Mouse (Mus musculus) heart, embryonic 10.5 days (tissue): ENCODE measurements at regions not wholly inside any gene's neighbourhood (a gene's known extent, or its start where the extent isn't known, plus 50 kb on each side); places are given as distances from the start of the nearest gene placed in this dataset.

Experiments used
- DNase-seq: peaks from one replicate; pipeline ENCODE4 v3.0.0-alpha.2; 2017; ENCODE audit warnings: low spot score
- H3K27ac ChIP-seq: fragments of 300-500 bp; sonication (generic); 2 replicates; pipeline ENCODE4 v1.5.1; 2016; ENCODE audit warnings: mild to moderate bottlenecking
- H3K27me3 ChIP-seq: fragments of 300-500 bp; sonication (generic); 2 replicates; pipeline ENCODE4 v1.6.1; 2016; ENCODE audit warnings: mild to moderate bottlenecking; ENCODE audit not compliant: poor library complexity, insufficient read depth, severe bottlenecking
- H3K36me3 ChIP-seq: fragments of 300-500 bp; sonication (generic); 2 replicates; pipeline ENCODE4 v1.6.1; 2016; ENCODE audit warnings: mild to moderate bottlenecking, moderate library complexity
- H3K4me1 ChIP-seq: fragments of 300-500 bp; sonication (generic); 2 replicates; pipeline ENCODE4 v1.6.1; 2016; ENCODE audit warnings: mild to moderate bottlenecking
- H3K4me3 ChIP-seq: fragments of 300-500 bp; sonication (generic); 2 replicates; pipeline ENCODE4 v1.5.1; 2016; ENCODE audit warnings: mild to moderate bottlenecking, moderate library complexity
- H3K9me3 ChIP-seq: fragments of 300-500 bp; sonication (generic); 2 replicates; pipeline ENCODE4 v1.6.1; 2016; ENCODE audit warnings: mild to moderate bottlenecking, moderate library complexity
- WGBS: fragments of 180-500 bp; shearing (Covaris S2); methylation state at CpG from one replicate; pipeline ENCODE4 v1.1.7; 2016; 5-methylcytosine and 5-hydroxymethylcytosine counted together

- no peak overlapping the region for H3K27ac ChIP-seq
- no peak overlapping the region for H3K4me3 ChIP-seq
- H3K36me3 ChIP-seq: no peaks in the 10 kb centered on the region
- 66% methylated on average over 8 of the region's 8 CpGs for WGBS
- no peak for DNase-seq
- H3K27me3 ChIP-seq: no peaks in the 10 kb centered on the region
- peaks cover 9% of the 10 kb centered on the region; the same call in 1 of the 2 replicates for H3K4me1 ChIP-seq
- H3K9me3 ChIP-seq: no peaks in the 10 kb centered on the region
Observed at GRCm38 (mm10) chr6:98800040-98800439, 457.5 kb upstream of the Gm765 start.

GRCm38 (mm10) chr6:98797778-98798177, 455.2 kb upstream of the Gm765 start:
- peak overlapping the region; percentile 36; the same call in 1 of the 2 replicates for H3K27ac ChIP-seq
- no peak overlapping the region for H3K4me3 ChIP-seq
- WGBS: 38% methylated on average over 3 of the region's 3 CpGs
- DNase-seq: no peak
- no peaks in the 10 kb centered on the region for H3K36me3 ChIP-seq
- H3K27me3 ChIP-seq: no peaks in the 10 kb centered on the region
- H3K4me1 ChIP-seq: peaks cover 9% of the 10 kb centered on the region; the same call in 1 of the 2 replicates
- H3K9me3 ChIP-seq: no peaks in the 10 kb centered on the region

- Histone ChIP-seq H3K9me3 (no peaks in the 10 kb centered on the region), H3K4me3 (no peak overlapping the region), H3K4me1 (peaks cover 9% of the 10 kb centered on the region; the same call in 1 of the 2 replicates), H3K36me3 (no peaks in the 10 kb centered on the region), H3K27ac (peak overlapping the region; percentile 36; the same call in 1 of the 2 replicates), H3K27me3 (no peaks in the 10 kb centered on the region)
- 77% methylated on average over 6 of the region's 6 CpGs for WGBS
- DNase-seq: no peak
Observed at GRCm38 (mm10) chr6:98797373-98797772, 454.8 kb upstream of the Gm765 start.

DNA sequence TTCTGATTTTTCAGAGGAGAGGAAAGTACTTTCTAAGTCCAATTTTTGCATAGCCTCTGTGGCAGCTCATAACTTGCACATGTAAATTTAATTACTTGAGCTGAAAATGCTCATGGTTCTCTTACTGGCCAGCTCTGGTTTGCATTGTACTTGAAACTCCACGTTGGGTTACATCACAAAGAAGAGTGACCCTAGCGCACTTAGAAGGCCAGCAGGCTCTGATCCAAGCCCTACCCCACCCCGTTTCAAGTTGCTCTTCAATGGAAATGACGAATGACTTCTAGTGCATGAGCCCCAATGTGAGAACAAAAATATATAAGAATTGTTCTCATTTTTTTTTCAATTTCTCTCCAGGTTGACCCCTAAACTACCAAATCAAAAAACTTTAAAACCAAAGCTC, 454.1 kb upstream of the Gm765 start:
- DNase-seq: no peak
- Histone ChIP-seq H3K27ac (no peak overlapping the region), H3K9me3 (no peaks in the 10 kb centered on the region), H3K4me3 (no peak overlapping the region), H3K27me3 (no peaks in the 10 kb centered on the region), H3K4me1 (peaks cover 9% of the 10 kb centered on the region; the same call in 1 of the 2 replicates), H3K36me3 (no peaks in the 10 kb centered on the region)
- WGBS: 74% methylated on average over 4 of the region's 4 CpGs

DNA sequence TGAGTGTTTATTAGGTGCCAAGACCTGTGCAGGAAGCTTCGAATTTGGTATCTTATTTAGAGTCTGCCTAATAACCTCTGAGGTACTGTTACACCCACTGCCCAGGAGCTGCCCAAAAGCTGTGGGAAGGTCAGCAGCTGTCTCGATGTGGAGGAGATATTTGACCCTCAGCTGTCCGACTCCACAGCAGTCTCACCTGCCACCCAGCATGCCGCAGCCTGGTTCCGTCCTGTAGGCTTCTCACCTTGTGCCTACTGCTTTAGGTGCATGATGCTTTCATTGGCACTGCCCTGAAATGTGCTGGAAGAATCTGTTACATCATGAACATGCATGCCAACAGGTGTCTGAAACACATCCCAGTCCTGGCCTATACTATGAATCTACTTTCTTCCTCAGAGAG, 444.9 kb upstream of the Gm765 start:
- no peak for DNase-seq
- no peaks in the 10 kb centered on the region for H3K9me3 ChIP-seq
- 77% methylated on average over 5 of the region's 5 CpGs for WGBS
- H3K27ac ChIP-seq: no peak overlapping the region
- no peaks in the 10 kb centered on the region for H3K4me1 ChIP-seq
- H3K27me3 ChIP-seq: no peaks in the 10 kb centered on the region
- H3K36me3 ChIP-seq: no peaks in the 10 kb centered on the region
- H3K4me3 ChIP-seq: no peak overlapping the region

DNA sequence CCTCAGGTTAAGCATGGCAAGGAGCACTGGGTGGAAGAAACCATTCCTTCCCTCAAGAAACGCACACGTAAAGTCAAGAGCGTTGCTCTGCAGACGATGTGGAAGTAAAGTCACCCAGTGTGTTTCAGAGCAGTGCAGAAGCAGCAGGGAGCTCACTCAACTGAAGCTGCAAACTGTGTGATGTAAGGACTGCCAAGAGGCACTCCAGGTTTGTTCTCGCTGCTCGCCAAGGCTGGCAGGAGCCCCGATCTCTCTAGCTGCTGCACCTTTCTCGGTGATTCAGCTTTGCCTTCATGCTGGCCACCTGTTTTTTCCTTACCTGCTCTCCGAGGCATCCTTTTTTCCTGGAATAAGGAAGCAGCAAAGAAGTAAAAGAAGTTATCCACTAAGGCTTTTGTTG, 439.5 kb upstream of the Gm765 start:
- no peak overlapping the region for H3K27ac ChIP-seq
- H3K4me1 ChIP-seq: no peaks in the 10 kb centered on the region
- no peak for DNase-seq
- 76% methylated on average over 9 of the region's 9 CpGs for WGBS
- H3K4me3 ChIP-seq: no peak overlapping the region
- no peaks in the 10 kb centered on the region for H3K36me3 ChIP-seq
- H3K9me3 ChIP-seq: no peaks in the 10 kb centered on the region
- H3K27me3 ChIP-seq: no peaks in the 10 kb centered on the region

DNA sequence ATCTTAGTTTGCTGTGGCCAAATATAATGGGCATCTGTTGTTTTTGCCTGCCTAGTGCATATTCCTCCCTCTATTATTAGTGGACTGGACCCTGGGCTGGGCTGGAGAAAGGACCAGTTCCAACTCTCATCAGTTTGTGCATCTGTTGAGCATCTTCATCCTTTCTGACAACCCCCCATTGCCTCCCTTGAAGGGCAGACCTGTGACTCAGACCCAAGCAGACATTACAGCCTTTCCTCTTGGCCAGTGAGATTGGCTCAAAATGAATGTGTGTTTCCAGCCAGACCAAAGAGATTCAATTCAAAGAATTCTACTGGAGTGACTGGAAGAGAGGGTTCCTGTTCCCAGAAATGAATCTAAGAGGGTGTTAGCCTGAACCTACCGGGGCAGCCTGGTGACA, 433.2 kb upstream of the Gm765 start:
- Histone ChIP-seq H3K36me3 (no peaks in the 10 kb centered on the region), H3K9me3 (no peaks in the 10 kb centered on the region), H3K27me3 (no peaks in the 10 kb centered on the region), H3K27ac (no peak overlapping the region), H3K4me1 (no peaks in the 10 kb centered on the region), H3K4me3 (no peak overlapping the region)
- WGBS: 88% methylated on average over 1 of the region's 1 CpGs
- DNase-seq: no peak

DNA sequence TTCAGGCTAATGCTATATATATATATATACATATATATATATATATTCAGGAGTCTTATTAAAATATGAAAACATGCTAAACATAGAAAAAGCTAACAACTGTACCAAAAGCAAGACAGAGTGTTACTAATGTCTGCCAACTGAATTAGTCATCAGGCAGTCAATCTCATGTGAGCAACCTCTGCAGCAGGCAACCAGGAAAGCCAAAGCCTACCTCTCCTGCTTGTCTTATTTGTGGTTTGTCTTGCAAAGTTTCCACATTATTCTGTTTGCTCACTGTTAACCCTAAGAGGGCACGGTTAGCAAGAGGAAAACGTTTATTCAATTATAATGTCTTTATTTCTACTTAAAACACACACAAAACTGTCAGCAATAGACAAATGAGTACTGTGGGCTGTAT, 427.4 kb upstream of the Gm765 start:
- Histone ChIP-seq H3K36me3 (no peaks in the 10 kb centered on the region), H3K27me3 (no peaks in the 10 kb centered on the region), H3K9me3 (no peaks in the 10 kb centered on the region), H3K4me1 (no peaks in the 10 kb centered on the region), H3K4me3 (no peak overlapping the region), H3K27ac (no peak overlapping the region)
- DNase-seq: no peak
- WGBS: 66% methylated on average over 2 of the region's 2 CpGs

DNA sequence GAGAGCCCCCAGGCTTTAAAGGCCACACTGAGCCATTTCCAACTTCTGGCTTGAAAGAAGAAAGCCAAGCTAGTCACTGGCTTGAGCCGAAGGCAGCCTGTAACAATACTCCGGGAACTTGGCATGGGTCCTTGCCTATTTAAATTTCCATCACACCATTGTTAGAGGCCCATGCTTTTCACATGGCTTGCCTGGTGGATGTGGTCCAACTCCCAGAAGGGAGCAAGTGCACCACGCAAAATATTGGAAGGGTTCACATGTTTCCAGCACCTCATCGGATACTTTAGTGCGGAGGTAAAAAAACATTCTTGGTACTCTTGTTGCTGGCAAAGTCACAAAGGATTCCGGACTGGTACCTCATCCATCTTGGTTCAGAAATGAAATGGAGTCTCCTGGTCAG, 426.8 kb upstream of the Gm765 start:
- Histone ChIP-seq H3K36me3 (no peaks in the 10 kb centered on the region), H3K27ac (no peak overlapping the region), H3K27me3 (no peaks in the 10 kb centered on the region), H3K4me1 (no peaks in the 10 kb centered on the region), H3K9me3 (no peaks in the 10 kb centered on the region), H3K4me3 (no peak overlapping the region)
- DNase-seq: no peak
- 88% methylated on average over 6 of the region's 6 CpGs for WGBS

- no peaks in the 10 kb centered on the region for H3K27me3 ChIP-seq
- no peaks in the 10 kb centered on the region for H3K9me3 ChIP-seq
- no peak overlapping the region for H3K4me3 ChIP-seq
- no peaks in the 10 kb centered on the region for H3K36me3 ChIP-seq
- DNase-seq: no peak
- 82% methylated on average over 7 of the region's 7 CpGs for WGBS
- no peaks in the 10 kb centered on the region for H3K4me1 ChIP-seq
- no peak overlapping the region for H3K27ac ChIP-seq
Observed at GRCm38 (mm10) chr6:98767858-98768336, 425.3 kb upstream of the Gm765 start.

- H3K27me3 ChIP-seq: no peaks in the 10 kb centered on the region
- no peaks in the 10 kb centered on the region for H3K4me1 ChIP-seq
- no peak for DNase-seq
- no peak overlapping the region for H3K27ac ChIP-seq
- no peaks in the 10 kb centered on the region for H3K9me3 ChIP-seq
- WGBS: 87% methylated on average over 2 of the region's 2 CpGs
- no peak overlapping the region for H3K4me3 ChIP-seq
- no peaks in the 10 kb centered on the region for H3K36me3 ChIP-seq
Observed at GRCm38 (mm10) chr6:98754487-98754886, 411.9 kb upstream of the Gm765 start.

DNA sequence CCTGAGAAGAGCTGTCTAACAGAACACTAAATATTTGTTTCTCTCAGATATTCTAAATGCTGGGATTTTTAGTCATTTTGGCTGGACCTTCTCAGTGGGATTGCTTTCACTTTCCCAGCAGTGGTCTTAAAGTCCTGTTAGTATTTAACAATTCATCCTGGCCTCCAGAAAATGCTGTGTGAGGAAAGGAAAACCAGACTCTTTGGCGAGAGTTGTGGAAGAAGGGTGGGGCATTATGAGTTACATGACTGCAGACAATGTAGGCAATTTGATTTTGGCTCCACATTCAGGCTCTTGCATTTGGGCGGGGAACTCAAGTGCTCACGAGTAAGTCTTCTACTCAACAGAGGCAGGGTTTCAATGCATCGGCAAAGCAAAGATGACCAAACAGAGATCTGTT, 406.1 kb upstream of the Gm765 start:
- DNase-seq: no peak
- no peaks in the 10 kb centered on the region for H3K27me3 ChIP-seq
- no peak overlapping the region for H3K27ac ChIP-seq
- H3K4me3 ChIP-seq: no peak overlapping the region
- H3K36me3 ChIP-seq: no peaks in the 10 kb centered on the region
- WGBS: 79% methylated on average over 4 of the region's 4 CpGs
- H3K9me3 ChIP-seq: no peaks in the 10 kb centered on the region
- H3K4me1 ChIP-seq: 0 out of 2 replicates have a peak, but pooled peaks cover 3% of the 10 kb centered on the region

DNA sequence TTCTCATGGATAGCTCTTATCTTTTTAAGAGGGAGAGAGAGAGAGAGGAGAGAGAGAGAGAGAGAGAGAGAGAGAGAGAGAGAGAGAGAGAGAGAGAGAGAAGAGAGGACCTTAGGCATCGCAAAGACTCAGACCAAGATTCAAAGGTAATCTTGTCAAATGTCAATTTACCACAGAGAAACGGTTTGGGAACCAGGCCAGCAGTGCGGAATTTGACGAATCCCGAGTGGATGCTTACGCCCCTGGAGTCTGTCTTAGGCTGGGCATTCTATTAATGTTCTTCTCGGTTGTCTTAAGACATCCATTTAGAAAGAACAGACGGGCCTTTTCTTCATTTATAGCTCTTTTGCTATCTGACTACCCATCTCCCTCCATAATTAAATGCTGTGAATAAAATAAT, 404.4 kb upstream of the Gm765 start:
- H3K27ac ChIP-seq: no peak overlapping the region
- H3K4me3 ChIP-seq: no peak overlapping the region
- H3K9me3 ChIP-seq: no peaks in the 10 kb centered on the region
- DNase-seq: no peak
- no peaks in the 10 kb centered on the region for H3K36me3 ChIP-seq
- WGBS: 62% methylated on average over 8 of the region's 8 CpGs
- 0 out of 2 replicates have a peak, but pooled peaks cover 3% of the 10 kb centered on the region for H3K4me1 ChIP-seq
- no peaks in the 10 kb centered on the region for H3K27me3 ChIP-seq

GRCm38 (mm10) chr6:98740447-98740846, 397.9 kb upstream of the Gm765 start:
- no peaks in the 10 kb centered on the region for H3K36me3 ChIP-seq
- WGBS: 98% methylated on average over 2 of the region's 2 CpGs

More at GRCm38 (mm10) chr6:98740447-98740846, 397.9 kb upstream of the Gm765 start:
- H3K4me3 ChIP-seq: no peak overlapping the region
- no peak overlapping the region for H3K27ac ChIP-seq
- no peaks in the 10 kb centered on the region for H3K27me3 ChIP-seq
- no peak for DNase-seq
- H3K9me3 ChIP-seq: no peaks in the 10 kb centered on the region
- no peaks in the 10 kb centered on the region for H3K4me1 ChIP-seq
